Mouse (Mus musculus) cerebellum, adult 11 months (tissue): Measurements from ENCODE around the gene Lats1.

Experiments used
- DNase-seq: peaks from one replicate; pipeline ENCODE4 v3.0.0; 2022

Lats1 gene

DNA sequence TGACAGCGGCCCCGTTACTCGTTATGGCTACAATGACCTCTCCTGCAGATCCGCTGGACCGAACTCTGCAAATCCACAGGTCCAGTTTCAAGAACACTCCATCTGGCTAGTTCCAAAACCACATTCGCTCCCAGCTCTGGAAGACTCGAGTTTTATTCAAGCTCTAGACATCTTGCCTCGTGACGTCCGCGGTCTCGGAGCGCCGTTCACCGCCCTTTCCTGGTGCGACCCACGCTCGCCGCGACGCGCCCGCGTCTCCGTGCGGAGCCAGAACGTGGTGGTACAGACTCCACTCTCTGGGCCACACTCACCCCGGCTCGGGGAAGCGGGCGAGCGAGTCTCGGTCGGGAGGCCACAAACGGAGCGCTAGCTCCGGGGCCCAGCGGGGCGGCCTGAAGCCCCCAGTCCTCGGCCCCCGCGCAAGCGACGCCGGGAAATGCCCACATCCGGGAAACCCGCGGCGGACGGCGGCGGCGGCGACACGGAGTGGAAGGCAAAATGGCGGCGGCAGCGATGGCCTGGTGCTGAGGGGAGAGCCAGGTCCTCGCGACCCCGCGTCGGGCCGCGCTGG, at the start of gene Lats1, which contains the start of gene Pcmt1:
Gene Lats1 (plus strand): TSS at position 484 of the 571 bp plus-strand sequence.
Gene Pcmt1 (minus strand): TSS at position 406 of the 571 bp plus-strand sequence.
- DNase-seq, result peak; percentile 78

DNA sequence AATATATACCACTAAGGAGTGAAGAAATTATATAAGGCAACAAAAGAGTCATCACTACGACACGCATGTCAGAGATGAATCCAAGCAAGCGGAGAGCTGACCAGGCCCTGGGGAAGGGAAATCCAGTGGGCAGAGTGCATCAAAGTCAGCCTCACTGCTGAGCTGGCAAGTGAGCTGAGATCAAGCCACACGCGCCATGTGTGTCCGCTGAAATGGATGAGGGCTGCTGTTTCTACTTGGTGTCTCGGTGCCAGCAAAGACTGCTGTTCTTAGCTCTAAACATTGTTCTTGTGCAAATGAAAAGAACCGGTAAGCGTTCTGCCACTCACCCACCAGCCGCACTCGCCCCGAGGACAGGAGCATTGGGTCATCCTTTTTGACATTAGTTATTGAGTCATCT, 40.6 kb upstream of the Lats1 start:
- DNase-seq, result no peak

DNA sequence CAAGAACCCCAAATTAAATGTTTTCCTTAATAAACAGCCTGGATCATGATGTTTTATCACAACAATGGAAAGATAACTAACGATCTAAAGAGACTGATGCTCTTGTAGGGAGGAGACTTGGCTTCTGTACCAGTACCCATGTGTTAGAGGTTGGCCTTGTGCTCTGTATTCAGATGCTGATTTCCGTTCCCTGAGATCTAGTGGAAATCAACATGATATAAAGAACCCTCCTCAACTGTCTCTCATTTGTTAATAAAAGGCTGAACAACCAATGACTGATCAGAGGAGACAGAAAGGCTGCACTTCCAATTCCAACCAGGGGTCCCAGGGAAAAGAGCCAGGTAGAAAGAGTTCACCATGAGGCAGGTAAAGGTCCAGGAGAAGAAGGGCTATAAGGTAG, 35.1 kb upstream of the Lats1 start:
- no peak for DNase-seq

DNA sequence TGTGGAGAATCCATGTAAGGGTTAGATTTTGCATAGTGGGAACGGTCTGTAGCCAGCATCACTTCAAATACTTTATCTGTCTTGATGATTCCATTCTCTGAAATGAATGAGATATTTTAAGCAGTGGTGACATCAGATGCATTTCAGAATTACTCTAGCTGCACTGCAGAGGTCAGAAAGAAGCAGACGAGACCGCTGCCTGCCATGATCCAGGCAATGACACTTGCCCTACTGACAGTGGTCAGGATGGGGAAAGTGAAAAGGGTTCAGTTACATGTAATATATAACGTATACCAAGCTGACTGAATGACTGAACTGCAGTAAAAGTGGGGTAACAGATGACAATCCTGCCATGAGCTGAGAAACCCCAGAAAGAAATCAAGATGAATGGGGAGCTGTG, 32.0 kb upstream of the Lats1 start:
- no peak for DNase-seq

DNA sequence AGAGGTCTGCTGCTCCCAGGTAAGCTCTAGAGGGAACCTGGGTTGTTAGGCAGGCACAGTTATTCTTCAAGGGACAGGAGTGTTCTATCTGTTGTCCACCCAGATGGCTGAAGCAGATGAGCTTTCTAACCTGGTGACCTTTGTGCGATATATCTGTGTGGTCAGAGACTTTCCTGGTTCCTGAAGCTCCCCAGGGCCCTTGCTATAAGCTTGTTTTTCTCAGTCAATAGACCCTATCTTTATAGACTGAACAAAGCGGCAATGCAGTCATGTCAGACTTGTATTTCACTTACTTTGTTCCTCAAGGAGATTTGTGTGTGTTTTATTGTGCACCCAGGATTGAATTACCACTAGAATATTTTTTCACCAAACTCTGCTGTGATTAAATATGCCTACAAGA, 30.0 kb upstream of the Lats1 start:
- DNase-seq, result no peak

DNA sequence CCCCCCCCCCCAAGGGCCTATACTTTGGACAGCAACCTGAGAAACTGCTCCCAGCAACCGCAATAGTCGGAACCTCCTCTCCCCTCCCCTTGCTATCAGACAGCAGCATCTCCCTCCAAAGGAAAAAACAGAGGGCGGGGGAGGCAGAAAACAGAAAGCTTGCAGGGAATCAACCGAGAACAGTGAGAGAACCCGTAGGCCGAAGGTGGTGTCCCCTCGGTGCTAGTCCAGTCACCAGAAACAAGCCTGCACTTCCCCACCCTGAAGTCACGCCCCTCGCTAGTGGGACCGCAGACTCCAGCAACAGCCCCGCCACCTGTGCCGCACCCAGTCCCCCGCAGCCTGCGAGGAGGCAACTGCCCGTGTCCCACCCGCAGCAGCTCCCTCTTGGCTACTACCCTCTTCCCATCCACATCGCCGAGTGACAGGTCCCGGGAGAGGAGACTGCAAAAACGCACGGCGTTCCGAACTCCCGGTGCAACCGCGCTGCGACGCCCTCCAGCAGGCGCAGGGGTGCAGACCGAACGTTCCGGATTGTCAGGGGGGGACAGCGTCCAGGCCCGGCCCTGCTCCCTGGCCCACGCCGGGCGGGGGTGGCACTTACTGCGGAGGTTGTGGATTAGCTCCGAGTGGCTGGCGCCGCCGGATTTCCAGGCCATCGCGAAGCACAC, 18.4 kb upstream of the Lats1 start:
- no peak for DNase-seq

DNA sequence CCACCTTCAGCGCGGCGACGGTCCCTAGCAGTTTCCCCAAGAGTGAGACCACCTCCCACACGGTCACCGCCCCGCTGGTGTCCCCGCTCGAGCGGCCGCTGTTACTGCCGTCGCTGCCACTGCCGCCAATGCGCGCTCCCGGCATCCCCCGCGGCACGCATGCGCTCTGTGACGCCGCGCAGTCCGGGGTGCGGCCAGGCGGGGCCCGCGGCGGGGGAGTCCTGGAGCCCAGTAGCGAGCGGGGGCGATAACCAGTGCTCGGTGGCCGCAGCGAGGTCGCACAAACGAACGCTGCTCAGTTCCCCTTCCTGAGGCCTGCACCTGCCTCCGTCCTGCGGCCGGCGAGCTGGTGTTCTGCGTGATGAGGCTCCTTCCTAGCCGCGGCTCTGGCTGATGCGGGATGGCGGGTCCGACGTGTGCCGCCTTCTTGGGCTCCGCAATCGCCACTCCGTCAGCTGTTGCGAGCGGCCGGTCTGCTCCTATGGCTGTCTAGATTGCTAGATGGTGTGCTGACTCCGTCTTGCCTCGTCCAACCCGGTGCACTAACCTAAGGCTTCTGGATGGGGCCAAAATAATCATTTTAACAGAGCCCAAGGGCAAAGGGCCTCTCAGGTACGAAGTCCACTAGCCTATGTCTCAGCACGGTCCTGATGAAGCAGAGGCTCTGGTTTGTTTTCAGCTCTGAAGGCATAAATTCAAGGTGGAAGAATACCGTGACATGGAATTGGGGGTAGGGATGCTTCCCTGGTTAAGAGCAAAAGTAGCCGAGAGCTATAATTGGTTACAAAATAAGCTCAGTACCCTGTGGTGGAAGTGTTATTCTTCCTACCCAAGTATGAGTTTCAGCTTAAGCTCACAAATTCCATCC, 17.6 kb upstream of the Lats1 start:
- peak; percentile 92 for DNase-seq

DNA sequence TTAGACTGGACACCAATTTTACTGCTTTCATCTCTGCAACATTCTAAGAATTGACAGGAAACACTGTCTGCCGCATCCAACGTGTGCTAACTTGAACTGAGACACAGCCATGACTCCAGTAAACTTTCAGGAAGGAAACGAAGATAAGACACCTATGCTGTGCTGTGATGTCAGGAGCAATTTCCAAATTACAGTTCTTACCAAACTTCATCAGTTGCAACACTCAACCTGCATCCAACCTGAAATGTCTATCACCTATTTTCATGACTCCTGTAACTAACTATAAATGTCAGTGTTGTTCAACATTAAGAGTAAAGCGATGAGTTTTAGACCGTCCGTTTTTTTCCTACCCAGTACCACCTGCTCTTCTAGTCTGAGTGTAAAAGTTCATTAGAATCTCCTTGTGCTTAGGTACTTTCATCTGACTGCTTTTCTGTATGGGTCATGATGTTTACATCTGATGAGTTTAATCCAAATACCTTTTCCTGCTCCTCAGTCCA, 16.9 kb upstream of the Lats1 start:
- no peak for DNase-seq

DNA sequence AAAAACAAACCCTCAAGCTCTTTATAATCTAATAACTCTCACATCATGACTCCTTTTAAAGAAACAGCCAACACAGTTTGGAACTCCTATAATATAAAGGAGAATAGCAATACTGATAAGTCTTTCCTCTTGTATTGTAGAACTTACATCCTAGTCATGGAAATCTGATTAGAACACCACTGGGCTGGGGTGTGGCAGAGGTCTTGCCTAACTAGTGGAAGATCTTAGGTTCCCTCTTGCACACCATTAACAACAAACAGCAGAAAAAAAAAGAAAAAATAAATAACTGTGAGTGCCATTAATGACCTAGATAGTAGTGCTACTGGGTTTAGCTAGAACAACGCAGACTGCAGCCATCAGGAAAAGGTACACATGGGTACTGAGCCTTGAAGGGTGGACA, 16.1 kb upstream of the Lats1 start:
- no peak for DNase-seq

DNA sequence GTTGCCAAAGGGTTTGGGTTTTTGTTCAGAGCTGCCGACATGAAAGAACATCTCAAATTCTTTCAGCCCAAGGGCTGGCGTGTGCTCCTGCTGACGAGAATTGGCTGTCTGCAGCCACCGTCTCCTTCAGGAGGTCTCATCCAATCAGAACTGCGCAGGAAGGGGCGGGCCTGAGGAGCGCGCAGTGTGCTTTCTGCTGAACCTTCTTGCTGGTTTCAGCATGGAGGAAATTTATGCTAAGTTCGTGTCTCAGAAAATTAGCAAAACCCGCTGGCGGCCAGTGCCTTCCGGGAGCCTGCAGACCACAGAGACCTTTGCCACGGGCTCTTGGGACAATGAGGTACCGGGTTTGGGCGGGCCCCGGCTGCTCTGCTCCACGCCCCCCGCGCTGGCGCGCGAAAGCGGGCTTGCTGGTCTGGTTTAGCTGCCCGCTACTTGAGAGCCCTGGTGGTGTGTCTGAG, 13.6 kb upstream of the Lats1 start, which contains the start of gene Nup43:
Gene Nup43 (plus strand): TSS at position 162 of the 461 bp plus-strand sequence.
- DNase-seq, result peak; percentile 83

DNA sequence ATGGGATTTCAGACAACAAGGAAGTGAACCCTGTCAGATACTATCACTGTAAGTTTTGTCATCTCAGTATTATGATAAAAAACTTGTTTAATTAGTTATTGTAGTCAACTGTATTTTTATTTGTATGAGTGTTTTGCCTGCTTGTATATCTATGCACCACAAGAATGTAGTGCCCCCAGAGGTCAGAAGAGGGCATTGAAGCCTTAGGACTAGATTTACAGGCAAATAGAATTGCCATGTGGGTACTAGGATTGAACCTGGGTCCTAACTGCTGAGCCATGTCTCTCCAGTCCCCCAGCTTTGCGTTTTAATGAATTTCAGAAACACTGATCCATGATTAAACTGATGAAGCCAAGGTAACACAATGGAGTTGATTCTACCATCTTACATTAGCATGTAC, 7.3 kb upstream of the Lats1 start:
- DNase-seq, result no peak

DNA sequence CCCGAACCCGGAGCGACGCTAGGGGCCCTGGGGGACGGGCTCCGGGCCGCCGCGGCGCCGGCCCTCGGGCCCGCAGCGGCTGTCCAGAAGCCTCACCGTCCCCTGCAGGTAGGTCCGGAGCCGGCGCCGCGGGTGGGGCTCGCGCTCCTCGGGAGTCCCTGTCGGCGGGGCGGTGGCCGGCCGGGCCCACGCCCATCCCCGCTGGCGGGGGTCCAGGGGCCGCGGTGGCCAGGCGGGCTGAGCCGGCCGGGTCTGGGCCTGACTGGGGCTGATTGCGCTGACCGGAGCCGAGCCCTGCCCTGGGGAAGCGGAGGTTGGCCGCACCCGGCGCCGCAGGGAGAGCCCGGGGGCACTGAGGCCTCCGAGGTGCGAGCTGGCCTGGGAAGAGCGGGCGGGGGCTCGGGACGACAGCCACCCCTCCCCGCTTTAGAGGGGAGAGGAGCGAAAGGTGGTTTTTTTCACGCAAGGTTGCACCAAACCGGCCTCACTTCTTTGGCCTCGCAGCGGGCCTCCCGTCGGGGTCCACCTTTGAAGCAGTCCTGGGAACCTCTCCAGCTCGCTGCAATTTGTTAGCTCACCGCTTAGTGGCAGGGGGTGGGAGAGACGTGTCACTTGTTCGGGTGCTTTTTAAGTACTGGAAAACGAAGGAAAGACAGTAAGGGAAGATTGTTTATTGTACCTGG, 470 bp downstream of the Lats1 start:
- peak; percentile 57 for DNase-seq

DNA sequence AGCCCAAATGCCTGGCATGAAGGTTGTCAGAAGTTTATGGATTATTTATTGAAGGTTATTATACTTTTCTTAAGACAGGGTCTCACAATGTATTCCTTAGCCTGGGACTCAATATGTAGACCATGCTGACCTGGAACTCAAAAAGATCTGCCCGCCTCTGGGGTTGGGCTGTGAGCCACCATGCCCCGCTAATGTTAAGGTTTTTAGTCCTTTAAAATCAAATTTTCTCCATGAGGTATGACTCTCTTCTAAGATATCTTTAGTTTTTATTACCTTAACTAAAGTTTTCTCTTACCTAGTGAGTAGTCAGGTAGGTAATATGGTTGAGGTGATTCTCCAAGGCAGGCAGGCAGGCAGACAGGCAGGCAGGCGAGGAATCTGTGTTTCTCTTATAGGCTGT, 1.2 kb downstream of the Lats1 start:
- DNase-seq, result no peak

DNA sequence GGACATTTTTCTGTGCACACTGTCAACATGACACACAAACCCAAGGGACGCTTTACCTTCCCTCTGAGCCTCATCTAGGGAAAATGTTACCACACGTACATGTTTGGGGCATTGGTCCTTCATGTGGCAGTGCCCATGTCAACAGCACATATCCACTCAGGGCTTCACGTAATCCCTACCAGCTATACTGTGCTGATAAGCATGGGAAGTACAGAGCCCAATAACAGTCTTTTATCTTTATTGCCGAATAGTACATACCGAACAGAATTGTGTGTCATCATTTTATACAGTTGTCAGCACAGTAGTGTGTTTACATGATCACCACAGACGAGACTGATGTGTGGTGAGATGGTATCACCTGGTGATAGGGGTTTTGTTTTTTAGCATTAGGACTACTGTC, 5.9 kb downstream of the Lats1 start:
- DNase-seq, result no peak

DNA sequence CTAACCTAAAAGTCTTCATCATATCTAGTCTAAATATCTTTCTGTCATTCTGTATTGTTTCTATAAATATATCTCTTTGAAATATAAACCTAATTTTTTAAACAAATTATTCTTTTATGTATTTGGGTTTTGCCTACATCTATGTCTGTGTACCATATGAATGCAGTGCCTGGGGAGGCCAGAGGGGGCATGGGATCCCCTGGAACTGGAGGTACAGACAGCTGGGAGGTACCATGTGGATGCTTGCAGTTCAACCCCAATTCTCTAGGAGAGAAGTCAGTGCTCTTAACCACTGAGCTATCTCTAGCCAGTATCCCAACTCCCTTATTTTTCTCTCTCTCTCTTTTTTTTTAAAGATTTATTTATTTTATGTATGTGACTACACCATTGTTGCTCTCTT, 14.3 kb downstream of the Lats1 start:
- DNase-seq, result no peak

DNA sequence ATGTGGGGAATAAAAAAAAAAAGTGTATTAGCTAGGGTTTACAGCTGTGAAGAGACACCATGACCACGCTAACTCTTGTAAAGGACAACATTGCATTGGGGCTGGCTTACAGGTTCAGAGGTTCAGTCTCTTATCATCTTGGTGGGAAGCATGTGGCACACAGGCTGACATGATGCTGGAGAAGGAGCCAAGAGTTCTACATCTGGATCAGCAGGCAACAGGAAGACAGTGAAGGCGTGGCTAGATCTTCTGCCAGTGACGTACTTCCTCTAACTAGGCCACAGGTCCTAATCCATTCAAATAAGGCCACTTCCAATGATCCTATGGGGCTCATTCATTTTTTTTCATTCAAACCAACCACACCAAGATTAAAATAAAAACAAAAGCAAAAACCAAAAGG, 19.1 kb downstream of the Lats1 start:
- no peak for DNase-seq

DNA sequence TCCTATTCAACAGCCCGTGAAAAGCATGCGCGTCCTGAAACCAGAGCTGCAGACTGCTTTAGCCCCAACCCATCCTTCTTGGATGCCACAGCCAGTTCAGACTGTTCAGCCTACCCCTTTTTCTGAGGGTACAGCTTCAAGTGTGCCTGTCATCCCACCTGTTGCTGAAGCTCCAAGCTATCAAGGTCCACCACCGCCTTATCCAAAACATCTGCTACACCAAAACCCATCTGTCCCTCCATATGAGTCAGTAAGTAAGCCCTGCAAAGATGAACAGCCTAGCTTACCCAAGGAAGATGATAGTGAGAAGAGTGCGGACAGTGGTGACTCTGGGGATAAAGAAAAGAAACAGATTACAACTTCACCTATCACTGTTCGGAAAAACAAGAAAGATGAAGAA, 21.6 kb downstream of the Lats1 start:
- no peak for DNase-seq

DNA sequence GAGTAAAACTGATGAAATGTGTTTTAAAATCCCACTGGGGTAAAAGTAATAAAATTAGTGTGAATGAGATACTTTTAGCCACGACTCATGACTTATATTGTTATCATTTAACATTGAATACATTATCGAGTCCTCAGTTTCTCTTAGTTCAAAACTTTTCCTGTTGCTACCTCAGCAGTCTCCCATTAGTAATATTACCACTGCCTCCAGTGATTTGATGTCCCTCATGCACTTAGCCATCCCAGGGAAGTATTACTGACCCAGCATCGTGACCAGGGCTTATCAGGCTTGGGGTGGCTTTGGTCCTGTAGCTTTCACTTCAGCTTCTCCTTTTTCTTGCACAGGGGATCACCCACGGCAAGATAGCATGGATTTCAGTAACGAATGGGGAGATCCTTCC, 29.1 kb downstream of the Lats1 start:
- DNase-seq, result no peak

DNA sequence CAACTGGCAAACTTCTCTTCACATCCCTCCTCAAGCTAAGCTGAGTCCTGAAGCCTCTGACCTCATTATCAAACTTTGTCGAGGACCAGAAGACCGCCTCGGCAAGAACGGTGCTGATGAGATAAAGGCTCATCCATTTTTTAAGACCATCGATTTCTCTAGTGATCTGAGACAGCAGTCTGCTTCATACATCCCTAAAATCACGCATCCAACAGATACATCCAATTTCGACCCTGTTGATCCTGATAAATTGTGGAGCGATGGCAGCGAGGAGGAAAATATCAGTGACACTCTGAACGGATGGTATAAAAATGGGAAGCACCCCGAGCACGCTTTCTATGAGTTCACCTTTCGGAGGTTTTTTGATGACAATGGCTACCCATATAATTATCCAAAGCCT, 31.5 kb downstream of the Lats1 start:
- no peak for DNase-seq

DNA sequence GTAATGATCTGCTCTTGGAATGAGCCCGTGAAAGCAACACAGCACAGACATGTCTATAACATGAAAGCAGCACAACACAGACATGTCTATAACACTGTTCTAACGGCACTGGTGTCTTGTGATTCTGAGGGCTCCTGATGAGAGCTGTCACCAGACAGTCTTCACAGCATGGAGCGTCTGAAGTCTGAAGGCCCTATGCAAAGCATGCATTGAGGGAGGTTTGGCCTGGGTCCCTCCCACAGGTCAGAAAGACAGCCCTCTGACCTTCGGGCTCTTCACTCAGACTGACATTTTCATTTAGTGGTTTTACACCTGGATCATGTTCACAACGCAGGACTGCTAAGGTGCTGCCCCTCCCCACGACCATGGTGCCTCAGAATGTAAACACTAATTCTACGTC, 34.0 kb downstream of the Lats1 start:
- no peak for DNase-seq

DNA sequence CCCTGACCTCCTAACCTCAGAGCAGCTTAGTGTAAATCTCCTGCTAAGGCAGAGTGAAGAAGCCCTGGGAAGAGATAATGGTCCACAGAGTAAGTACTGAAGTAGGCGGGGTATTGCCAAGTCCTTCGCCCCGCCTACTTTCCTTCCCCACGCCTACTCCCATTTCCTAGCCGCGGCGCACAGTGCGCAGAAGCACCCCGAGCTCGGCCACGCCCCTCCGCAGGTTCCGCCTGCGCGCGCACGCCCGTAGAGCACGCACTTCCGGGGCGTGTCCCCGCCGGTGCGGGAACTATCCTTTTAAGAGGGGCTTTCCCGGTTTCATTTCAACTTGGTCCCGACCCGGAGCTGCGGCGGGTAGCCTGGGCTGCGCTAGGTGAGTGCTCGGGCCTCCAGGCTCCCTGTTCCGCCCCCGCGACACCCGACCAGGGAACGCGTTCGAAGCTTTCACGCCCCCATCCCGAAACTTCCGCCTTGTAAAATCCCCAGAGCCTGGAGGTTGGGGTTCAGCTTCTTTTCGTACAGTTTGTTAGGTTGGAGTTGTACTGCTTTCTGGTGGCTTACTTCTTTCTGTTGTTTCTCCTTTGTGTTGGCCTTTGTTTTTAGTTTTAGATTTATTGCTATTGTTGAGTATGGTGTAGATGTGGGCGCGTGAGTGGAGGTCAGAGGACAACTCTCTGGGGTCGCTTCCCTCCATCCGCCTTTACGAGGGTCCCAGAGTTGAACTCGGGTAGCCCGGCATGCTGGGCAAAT, 44.9 kb downstream of the Lats1 start, which contains the start of gene Katna1:
Gene Katna1 (plus strand): TSS at position 250 of the 750 bp plus-strand sequence.
- DNase-seq, result peak; percentile 85

DNA sequence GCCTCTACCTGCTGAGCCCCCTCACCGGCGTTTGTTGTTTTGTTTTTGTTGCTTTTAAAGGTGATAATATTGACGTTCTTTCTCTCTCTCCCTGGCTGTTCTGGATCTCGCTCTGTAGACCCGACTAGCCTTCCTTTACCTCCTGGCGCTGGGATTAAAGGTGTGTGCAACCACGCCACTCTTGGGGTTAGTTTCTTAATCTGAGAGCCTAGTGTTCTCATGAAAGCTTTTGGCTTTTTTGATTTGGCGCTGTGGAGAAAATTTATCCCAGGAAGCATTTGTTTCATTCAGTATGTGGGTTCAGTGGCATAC, 45.4 kb downstream of the Lats1 start:
- no peak for DNase-seq
